Mouse (Mus musculus): ENCODE measurements at regions not wholly inside any gene's neighbourhood (a gene's known extent, or its start where the extent isn't known, plus 50 kb on each side); places are given as distances from the start of the nearest gene placed in this dataset.

DNA sequence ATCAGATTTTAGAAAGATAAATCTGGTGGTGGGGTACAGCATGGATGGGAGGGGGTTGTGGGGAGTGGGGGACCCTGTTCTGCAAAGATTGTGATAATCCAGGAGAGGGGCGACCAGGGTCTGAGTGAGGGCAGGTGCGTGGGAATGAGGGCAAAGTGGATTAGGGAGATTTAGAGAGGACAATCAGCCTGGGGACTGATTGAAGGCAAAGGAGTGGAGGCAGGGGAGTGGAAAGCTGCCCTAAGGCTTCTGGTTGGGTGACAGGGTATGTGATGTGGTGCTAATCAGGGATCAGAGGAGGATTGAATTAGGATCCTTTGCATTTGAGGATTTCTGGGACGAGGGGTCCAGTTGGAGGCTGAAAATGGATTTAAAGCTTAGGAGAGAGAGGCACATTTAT is 64.3 kb upstream of the 1700012A03Rik start:
- TF ChIP-seq CTCF (IDR thresholded peaks at IDR 0.05; ENCODE audit: borderline replicate concordance, extremely low read depth, insufficient read depth, insufficient read length) = no peak
- TF ChIP-seq POLR2A (IDR thresholded peaks at IDR 0.05; ENCODE audit: borderline replicate concordance, extremely low read depth, insufficient read depth, insufficient read length, poor library complexity, severe bottlenecking) = no peak
